Mouse (Mus musculus): ENCODE results near the gene Hdgfl2. TPM values are rescaled to one million over a fixed set of nuclear protein-coding genes. Genes with fewer than 3 reads are reported as not detected.
A peak's percentile ranks its signal among the peaks of the same experiment; 100 is the strongest.
"Not testable (repeated sequence)": the region's sequence is repeated elsewhere in the genome, so short reads cannot be mapped to it uniquely, and the experiment has no call there.

Gene Hdgfl2
- total RNA-seq, 2 experiments from 2014 or later = 99.8 to 115 TPM

DNA sequence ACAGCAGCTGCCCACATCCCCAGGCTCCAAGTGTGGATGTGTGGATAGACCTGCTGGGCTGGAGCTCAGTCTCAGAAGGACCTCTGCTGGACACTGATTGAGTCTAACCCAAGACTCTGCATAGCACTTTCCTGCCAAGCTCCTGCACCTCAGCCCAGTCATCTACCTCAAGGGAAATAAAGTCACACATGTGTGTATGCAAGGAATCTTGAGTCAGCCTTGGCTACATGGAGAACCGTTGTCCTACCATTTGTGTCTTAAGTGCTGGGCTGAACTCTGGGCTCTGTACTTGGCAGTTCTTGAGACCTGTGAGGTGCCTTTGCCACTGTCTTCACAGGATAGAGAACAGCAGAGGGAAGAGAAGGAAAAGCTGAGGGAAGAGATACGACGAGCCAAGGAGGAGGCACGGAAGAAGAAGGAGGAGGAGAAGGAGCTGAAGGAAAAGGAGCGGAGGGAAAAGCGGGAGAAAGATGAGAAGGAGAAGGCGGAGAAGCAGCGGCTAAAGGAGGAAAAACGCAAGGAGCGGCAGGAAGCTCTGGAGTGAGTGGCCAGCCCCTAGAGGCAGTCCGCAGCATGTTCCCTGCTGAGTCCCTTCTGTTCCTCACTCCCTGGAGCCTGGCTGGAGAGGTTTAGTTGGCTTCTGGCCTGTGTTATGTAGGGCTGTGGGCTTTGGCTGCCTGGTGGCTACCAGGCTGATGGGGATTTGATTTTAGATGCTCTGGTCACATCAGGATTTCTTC, 21.9 kb upstream of the Hdgfl2 start:
- DNase-seq (ENCODE audit: low spot score in 2 of 2) = no peak

DNA sequence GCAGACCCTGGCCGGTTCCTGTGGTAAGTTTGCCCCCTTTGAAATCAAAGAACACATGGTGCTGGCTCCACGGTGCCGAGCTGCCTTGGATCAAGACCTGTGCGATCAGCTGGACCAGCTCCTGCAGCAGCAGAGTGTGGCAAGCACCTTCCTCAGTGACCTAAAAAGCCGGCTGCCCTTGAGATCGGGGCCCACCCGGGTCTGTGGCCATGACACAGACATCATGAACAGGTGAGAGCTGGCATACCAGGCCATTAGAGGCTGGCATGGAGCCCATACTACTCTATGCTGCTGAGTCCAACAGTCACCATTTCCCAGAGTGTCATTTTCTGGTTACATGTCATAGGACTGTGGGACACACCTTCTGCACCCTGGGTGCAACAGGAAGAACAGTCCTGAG, 17.4 kb upstream of the Hdgfl2 start:
- no peak for DNase-seq (ENCODE audit: low spot score in 2 of 2)

DNA sequence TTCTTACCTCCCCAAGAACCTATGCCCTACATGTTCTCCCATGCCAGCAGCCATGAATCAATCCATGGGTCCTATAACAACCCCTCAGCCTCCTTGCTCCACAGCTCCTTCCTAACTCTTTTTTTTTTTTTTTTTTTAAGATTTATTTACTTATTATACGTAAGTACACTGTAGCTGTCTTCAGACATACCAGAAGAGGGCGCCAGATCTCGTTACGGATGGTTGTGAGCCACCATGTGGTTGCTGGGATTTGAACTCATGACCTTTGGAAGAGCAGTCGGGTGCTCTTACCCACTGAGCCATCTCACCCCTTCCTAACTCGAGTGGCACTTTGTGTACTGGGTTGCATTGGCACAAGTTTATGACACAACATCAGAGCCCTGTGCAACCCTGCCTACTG, 13.7 kb upstream of the Hdgfl2 start:
- DNase-seq (ENCODE audit: low spot score in 2 of 2) = not testable (repeated sequence)

DNA sequence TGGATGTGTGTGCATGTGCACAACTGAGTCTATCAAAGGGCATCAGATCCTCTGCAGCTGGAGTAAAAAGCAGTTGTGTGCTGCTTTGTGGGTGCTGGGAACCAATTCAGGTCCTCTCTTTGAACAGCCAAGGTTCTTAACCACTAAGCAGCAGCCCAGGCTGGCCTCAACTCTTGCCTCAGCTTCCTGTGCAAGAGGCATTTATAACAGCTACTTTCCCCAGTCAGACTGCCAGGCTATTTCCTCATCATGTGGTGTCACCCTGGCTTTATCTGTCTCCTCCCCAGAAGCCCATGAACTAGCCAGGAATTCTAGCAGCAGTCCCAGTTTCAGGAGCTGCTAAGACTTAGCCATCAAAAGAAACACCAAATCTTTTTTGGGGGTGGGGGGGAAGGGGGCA, 13.0 kb upstream of the Hdgfl2 start:
- DNase-seq (ENCODE audit: low spot score in 2 of 2) = no peak

DNA sequence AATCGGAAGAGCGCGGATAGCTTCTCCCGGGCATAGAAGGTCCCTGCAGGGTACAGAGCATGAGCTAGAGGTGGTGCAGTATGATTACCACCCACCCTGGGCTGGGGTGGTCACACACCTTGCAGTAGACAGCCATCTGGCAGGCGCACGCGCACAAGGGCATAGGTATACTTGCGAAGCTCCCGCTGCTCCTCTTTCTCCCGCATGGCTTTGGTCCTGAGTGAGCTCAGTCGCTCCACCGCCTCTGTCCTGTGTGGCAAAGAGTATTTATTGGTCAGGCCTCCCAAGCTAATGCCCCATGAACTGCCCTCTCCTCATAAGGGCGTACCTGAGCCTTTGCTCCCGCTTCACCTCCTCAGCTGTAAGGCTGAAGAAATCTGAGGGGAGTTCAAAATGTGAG, 10.4 kb upstream of the Hdgfl2 start:
- no peak for DNase-seq (ENCODE audit: low spot score in 2 of 2)

DNA sequence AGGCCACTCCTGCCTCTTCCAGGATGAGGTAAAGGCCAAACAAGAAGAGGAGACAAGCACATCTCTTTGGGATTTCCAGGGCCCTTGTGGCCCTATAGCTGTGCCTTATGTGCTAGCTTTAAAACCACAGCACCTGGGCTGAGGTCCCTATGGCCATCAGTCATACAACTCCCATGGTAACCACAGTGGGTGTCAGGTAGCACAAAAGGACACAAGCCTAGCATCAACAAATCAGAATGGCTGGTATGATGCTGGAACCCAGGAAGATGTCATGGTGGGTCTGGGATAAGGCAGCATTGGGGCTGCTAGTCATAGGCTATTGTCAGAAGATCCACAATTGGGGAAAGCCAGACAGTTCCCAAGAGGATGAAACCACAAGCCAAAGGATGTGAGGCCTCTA, 8.3 kb upstream of the Hdgfl2 start:
- DNase-seq (ENCODE audit: low spot score in 2 of 2) = no peak

DNA sequence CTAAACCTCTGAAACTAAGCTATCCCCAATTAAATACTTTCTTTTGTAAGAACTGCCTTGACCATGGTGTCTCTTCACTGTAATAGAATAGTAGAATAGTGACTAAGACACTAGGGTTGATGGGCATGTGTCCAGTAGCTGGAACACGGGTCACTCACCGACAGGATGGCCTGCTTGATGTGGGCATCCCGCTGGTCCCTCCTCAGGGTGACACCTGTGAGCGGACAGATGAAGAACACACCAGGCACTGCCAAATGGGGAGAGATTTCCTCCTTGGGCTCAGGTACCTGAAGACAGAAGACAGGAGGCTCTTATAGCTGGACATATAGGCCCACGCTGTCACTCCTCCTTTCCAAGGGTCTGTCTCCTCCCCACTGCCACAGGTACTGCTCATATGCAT, 7.2 kb upstream of the Hdgfl2 start:
- no peak for DNase-seq (ENCODE audit: low spot score in 2 of 2)

DNA sequence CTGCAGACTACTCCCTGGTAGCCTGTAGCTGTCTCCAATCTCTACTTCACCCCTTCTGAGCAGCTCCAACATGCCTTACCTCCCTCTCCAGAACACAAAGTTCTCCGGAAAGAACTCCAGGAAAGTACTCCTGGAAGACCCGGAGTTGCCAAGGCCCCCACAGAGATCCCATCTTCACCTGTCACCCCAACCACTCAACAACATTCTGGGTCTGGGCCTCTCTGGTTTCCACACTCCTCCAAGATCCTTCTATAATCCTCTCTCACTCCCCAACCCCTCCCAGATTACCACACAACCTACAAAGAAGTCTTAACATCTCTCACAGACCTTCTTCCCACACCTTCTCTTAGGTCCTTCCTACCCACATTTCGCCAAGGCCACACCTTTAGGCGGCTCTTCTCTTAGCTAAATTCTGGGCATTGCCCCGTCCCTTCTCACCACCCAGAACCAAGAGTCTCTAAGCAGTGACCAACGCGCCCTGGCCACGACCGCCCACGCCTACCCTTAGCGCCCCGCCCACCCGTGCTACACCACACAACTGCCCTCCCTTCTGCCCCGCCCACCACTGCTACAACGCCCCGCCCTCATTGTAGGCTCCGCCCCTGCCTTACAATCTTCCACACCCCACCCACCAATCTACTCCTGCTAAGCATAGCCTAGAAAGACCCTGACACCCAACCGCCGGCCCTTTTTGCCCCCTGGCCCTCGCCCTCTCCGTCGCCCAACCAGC, 5.2 kb upstream of the Hdgfl2 start:
- DNase-seq (ENCODE audit: low spot score in 2 of 2) = peak; percentile 71 to 76

DNA sequence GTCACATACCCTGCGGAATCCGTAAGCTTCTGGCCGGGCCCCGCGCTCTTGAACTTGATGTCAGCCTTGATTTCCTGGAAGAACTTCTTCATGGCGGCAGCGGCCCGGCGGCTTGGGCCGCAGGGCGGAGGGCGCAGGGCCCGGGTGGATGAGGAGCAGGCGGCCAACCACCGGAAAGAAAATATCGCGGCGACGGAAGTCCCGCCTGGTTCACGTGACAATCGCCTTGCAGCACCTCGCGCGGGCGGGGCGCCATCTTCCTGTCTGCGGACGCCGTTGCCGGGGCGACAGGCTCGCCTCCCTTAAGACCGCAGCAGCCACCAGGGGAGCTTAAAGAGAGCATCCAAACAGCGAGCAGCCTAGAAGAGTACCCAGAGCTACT, 4.6 kb upstream of the Hdgfl2 start, which contains the start of gene Ubxn6:
Gene Ubxn6, minus strand, starts transcription at position 202 of the 382 bp plus-strand sequence.
- peak; percentile 97 to 98 for DNase-seq (ENCODE audit: low spot score in 2 of 2)

DNA sequence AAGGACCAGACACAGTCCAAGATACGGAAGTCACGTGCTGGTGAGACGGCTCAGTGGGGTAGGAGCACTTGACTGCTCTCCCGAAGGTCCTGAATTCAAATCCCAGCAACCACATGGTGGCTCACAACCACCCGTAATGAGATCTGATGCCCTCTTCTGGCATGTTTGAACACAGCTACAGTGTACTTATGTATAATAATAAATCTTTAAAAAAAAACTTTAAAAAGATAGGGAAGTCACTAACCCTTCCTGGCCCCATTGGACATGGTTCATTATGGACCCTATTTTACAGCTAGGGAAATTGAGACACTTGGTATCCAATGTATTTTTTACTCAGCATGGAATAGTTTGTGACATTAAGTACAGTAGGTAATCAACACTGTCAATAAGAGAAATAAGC, 1.9 kb upstream of the Hdgfl2 start:
- no peak for DNase-seq (ENCODE audit: low spot score in 2 of 2)

DNA sequence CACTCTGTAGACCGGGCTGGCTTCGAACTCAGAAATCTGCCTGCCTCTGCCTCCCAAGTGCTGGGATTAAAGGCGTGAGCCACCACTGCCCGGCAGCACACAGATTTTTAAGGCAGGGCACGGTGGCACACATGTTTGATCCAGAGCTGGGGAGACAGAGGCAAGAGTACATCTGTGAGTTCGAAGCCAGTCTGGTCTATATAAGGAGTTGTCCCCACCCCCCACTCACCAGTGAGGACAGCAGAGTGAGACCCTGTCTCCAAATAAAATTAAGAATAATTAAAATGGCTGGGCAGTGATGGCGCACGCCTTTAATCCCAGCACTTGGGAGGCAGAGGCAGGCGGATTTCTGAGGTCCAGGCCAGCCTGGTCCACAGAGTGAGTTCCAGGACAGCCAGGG, 1.1 kb upstream of the Hdgfl2 start:
- DNase-seq (ENCODE audit: low spot score in 2 of 2) = peak in 1 of 2 experiments; percentile 22

DNA sequence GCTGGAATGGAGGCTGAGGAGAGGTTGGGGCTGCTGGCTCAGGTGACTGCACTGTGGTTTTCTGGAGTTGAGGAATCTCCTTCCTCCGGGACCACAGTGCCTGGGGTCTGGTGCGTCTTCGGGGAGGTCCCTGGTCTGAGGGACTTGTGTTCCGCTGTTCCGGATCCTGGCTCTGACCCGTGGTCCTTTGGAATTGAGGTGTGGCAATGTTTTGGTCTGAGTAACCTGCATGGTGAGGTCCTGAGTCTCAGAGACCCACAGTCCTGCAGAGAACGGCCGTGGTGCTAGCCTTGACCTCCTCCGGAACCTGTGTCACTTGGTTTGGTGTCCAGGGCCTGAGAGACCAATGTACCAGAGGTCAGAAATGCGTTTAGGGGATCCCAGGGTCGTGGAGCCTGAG, 487 bp downstream of the Hdgfl2 start:
- peak in 1 of 2 experiments; percentile 22 for DNase-seq (ENCODE audit: low spot score in 2 of 2)

DNA sequence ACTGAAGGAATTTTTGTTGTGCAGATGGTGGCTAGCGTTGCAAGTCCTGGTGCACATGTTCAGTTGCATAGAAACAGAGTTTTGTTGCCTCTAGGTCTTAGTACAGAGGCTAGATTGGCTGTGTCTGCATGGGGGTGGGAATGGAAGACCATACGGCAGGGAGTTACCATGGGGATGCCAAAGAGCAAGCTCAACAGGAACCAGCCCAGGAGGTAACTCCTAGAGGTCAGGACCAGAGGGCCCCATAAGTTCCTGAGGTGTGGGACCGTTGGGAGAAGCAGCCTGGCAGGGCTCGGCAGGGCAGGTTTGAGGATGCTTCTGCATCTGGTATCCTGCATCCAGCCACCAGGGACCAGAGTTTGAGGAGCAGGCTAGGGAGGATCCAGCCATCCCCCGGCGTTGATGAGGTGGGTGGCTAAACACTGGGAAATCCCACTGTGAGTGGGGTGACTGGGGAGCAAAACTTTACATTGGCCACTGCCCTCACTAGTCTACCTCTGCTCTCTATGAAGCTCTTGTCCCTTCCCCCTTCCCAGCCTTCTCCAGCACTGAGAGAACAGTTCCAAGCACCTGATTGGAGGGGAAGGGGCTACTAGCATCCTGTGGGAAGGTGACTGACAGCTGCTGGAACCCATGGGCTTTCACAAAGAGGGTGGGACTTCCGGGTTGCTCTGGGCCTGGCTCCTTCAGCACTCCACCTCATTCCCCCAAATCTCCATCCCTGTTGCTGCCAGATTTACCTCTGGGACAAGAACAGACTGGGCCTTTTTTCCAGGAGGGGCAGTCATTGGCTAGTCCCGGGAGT, 1.5 kb downstream of the Hdgfl2 start:
- DNase-seq (ENCODE audit: low spot score in 2 of 2) = peak; percentile 53 to 71

DNA sequence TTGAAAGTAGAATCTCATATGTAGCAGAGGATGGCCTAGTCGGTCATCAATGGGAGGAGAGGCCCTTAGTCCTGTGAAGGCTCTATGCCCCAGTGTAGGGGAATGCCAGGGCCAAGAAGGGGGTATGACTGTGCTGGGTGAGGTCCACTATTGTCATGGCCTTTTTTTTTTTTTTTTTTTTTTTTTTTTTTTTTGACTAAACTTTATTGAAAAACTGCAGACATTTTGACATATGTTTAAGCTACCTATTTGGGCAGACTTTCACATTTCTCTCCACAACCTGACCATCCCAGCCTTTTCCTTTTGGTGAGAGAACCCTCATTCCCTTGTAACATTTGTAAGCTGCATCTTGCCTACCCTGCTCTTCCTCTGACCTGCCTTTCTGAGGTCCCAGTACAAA, 12.9 kb downstream of the Hdgfl2 start:
- DNase-seq (ENCODE audit: low spot score in 2 of 2) = no peak

DNA sequence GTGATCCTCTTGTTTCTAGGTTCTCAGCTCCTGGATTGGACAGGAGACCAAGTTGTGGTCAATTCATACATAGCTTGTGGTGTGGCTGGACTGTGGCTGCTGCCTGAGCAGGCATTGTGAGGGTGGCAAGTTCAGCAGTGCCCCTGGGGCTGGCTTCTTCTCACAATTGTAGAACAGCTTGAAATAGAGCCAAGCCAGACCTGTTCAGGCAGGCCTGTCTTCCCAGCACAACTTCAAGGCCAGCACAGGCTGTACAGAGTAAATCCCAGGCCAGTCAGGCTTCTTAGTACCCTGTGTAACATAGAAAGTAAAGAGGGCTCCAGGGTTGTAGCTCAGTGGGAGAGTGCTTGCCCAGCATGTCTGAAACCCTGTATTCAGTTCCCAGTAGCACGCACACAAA, 13.4 kb downstream of the Hdgfl2 start:
- no peak for DNase-seq (ENCODE audit: low spot score in 2 of 2)

DNA sequence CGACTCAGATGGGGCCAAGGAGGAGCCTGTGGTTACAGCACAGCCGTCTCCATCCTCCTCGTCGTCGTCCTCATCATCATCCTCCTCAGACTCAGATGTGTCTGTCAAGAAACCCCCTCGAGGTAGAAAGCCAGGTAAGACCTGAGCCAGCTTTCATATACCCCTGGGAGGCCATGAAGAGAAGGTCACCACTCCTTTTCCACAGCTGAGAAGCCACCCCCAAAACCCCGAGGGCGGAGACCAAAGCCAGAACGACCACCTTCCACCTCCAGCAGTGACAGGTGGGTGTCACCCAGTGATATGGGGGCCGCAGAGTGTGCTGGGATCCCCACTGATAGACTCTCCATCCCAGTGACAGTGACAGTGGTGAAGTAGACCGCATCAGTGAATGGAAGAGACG, 17.4 kb downstream of the Hdgfl2 start:
- no peak for DNase-seq (ENCODE audit: low spot score in 2 of 2)

DNA sequence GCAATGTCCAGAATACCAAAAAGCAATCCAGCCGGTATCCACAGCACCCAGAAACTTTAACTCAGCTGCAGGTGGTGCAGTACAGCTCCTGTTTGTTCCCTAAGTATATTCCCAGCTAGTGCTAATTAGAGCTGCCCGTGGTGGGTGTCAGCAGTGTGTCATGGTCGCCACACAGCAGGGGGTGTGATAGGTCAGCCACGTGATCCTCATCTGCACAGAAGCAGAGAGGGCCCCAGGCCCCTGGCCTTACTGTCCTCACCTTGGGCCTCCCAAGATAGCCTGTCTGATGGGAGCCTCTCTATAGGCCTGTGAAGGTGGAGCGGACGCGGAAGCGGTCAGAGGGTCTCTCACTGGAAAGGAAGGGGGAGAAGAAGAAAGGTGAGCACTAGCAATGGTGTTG, 18.7 kb downstream of the Hdgfl2 start:
- DNase-seq (ENCODE audit: low spot score in 2 of 2) = no peak

DNA sequence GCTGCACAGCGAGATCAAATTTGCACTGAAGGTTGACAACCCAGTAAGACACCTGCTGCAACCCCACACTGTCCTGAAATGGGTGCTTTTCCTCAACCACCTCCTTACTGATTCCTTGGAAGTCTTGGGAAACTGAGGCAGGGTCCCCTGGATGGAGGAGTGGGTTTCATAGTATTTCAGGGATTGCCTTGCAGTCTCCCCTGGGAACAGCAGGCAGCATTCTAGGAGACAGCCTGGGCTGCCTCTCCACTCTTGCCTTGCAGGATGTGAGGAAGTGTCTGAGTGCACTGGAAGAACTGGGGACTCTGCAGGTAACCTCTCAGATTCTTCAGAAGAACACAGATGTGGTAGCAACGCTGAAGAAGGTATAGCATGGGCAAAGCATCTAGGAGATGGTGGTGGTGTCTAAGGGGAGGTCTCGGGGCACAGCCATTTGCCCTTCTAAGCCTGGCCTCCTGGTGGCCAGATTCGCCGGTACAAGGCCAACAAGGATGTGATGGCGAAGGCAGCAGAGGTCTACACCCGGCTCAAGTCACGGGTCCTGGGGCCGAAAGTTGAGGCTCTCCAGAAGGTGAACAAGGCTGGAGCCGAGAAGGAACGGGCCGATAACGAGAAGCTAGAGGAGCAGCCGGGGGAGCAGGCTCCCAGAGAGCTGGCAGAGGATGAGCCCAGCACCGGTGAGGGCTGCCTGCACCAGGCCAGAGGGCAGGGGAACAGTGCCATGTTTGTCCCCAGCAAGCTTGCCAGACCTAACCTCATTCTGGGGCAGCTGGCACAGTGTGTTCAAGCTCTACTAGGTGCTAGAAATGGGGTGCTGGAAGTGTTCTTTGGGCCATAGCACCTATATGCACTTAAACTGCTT, 19.5 kb downstream of the Hdgfl2 start:
- DNase-seq (ENCODE audit: low spot score in 2 of 2) = no peak

DNA sequence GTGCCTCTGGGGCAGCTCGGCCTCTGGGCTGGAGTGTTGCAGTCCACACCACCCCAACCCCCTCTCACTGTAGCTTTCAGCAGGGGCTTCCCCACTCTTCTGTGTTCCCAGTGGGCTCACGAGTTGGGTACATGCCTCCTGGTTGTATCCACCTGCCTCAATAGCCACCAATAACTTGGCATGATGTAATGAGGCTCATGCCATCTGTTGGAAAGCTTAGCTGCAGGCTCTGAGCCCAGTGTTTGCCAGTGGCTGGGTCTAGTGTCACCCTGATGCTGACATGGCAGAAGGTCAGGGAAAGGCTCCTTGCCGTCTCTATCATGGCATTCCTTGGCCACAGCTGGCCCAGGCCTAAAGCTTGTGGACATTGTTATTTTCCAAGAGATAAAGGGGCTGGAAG, 21.4 kb downstream of the Hdgfl2 start:
- DNase-seq (ENCODE audit: low spot score in 2 of 2) = no peak

DNA sequence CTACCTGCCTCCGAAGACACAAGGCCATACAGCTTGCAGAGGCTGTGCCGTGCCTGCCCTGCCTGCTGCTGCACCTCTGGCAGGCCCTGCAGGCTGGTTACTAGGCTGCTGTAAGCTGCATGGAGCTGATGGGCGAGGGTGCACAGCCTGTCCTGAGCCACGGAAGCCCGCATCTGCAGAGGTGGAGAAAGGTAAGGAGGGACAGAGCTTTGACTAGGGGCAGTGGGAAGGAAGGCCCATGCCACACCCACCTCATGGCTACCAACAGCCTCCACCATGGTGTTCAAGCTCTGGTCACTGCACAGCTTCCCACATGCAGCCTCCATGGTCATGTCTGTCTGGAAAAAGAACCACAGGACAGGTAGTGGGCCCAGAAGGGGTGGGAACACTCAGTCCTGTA, 22.7 kb downstream of the Hdgfl2 start:
- DNase-seq (ENCODE audit: low spot score in 2 of 2) = no peak

DNA sequence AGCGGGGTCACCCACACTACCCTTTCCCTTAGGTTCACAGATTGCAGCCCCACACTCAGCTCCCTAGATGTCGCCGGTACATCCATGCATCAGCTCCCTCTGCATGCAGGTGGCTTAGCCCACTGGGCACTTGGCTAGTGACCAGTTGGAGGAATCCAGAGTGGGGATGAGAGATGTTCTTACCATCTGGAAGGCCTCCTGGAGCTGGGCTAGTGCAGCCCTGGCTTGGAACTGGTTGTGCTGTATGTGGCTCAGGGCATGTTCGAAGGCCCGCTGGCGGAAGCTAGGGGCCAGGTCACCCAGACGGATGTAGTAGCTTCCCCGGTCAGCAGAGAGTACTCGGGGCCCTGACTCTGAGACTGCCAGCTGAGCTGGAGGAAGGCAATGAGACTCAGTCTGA, 23.5 kb downstream of the Hdgfl2 start:
- no peak for DNase-seq (ENCODE audit: low spot score in 2 of 2)

Data from layer of hippocampus, postnatal 10 days (tissue).